Mouse (Mus musculus): Measurements from ENCODE around the gene Diexf. TPM values are rescaled to one million over a fixed set of nuclear protein-coding genes. Genes with fewer than 3 reads are reported as not detected.

The Diexf gene
- polyA plus RNA-seq, 1 experiment from 2014 or later: 8.5 TPM

- Histone ChIP-seq H3K4me3 (ENCODE audit: low read depth, low read length) (no peak overlapping the region), H3K9ac (ENCODE audit: low read length) (no peak overlapping the region), H3K9me3 (ENCODE audit: control insufficient read depth, low read length) (no peaks in the 10 kb centered on the region), H3K36me3 (ENCODE audit: control insufficient read depth, insufficient read depth, low read length) (no peaks in the 10 kb centered on the region), H3K4me1 (ENCODE audit: control insufficient read depth, insufficient read depth, low read length) (no peaks in the 10 kb centered on the region), H3K27me3 (ENCODE audit: control insufficient read depth, insufficient read depth, low read length) (no peaks in the 10 kb centered on the region), H3K4me2 (no peak overlapping the region), H3K27ac (ENCODE audit: low read depth, low read length) (no peak overlapping the region)
- ATAC-seq (ENCODE audit: low FRiP score) (no peak), DNase-seq (ENCODE audit: low spot score, missing footprints) (no peak)
- 84% methylated on average over 5 of the region's 5 CpGs for WGBS
These were observed 75.7 kb downstream of the Diexf start for GRCm38 (mm10) chr1:193054401-193054800.

GRCm38 (mm10) chr1:193053065-193053464 lies 77.0 kb downstream of the Diexf start:
- Histone ChIP-seq H3K4me3 (ENCODE audit: low read depth, low read length) (no peak overlapping the region), H3K27me3 (ENCODE audit: control insufficient read depth, insufficient read depth, low read length) (no peaks in the 10 kb centered on the region), H3K9ac (ENCODE audit: low read length) (no peak overlapping the region), H3K4me1 (ENCODE audit: control insufficient read depth, insufficient read depth, low read length) (no peaks in the 10 kb centered on the region), H3K27ac (ENCODE audit: low read depth, low read length) (no peak overlapping the region), H3K9me3 (ENCODE audit: control insufficient read depth, low read length) (no peaks in the 10 kb centered on the region), H3K4me2 (no peak overlapping the region), H3K36me3 (ENCODE audit: control insufficient read depth, insufficient read depth, low read length) (no peaks in the 10 kb centered on the region)
- no peak for DNase-seq (ENCODE audit: low spot score, missing footprints)
- no peak for ATAC-seq (ENCODE audit: low FRiP score)
- 84% methylated on average over 5 of the region's 5 CpGs for WGBS

- DNase-seq (ENCODE audit: low spot score, missing footprints) (no peak), ATAC-seq (ENCODE audit: low FRiP score) (no peak)
- H3K4me3 ChIP-seq (ENCODE audit: low read depth, low read length): no peak overlapping the region
- no peaks in the 10 kb centered on the region for H3K9me3 ChIP-seq (ENCODE audit: control insufficient read depth, low read length)
- no peaks in the 10 kb centered on the region for H3K4me1 ChIP-seq (ENCODE audit: control insufficient read depth, insufficient read depth, low read length)
- no peak overlapping the region for H3K4me2 ChIP-seq
- 86% methylated on average over 4 of the region's 4 CpGs for WGBS
- H3K9ac ChIP-seq (ENCODE audit: low read length): no peak overlapping the region
- H3K27ac ChIP-seq (ENCODE audit: low read depth, low read length): no peak overlapping the region
- H3K27me3 ChIP-seq (ENCODE audit: control insufficient read depth, insufficient read depth, low read length): no peaks in the 10 kb centered on the region
- no peaks in the 10 kb centered on the region for H3K36me3 ChIP-seq (ENCODE audit: control insufficient read depth, insufficient read depth, low read length)
These were observed 82.5 kb downstream of the Diexf start for GRCm38 (mm10) chr1:193047616-193048015.

GRCm38 (mm10) chr1:193042760-193043295 lies 87.2 kb downstream of the Diexf start:
- no peak for ATAC-seq (ENCODE audit: low FRiP score)
- 63% methylated on average over 3 of the region's 3 CpGs for WGBS
- H3K9me3 ChIP-seq (ENCODE audit: control insufficient read depth, low read length): no peaks in the 10 kb centered on the region

More at GRCm38 (mm10) chr1:193042760-193043295, 87.2 kb downstream of the Diexf start:
- Histone ChIP-seq H3K36me3 (ENCODE audit: control insufficient read depth, insufficient read depth, low read length) (no peaks in the 10 kb centered on the region), H3K4me2 (no peak overlapping the region), H3K27ac (ENCODE audit: low read depth, low read length) (no peak overlapping the region), H3K4me3 (ENCODE audit: low read depth, low read length) (no peak overlapping the region), H3K4me1 (ENCODE audit: control insufficient read depth, insufficient read depth, low read length) (no peaks in the 10 kb centered on the region), H3K9ac (ENCODE audit: low read length) (no peak overlapping the region), H3K27me3 (ENCODE audit: control insufficient read depth, insufficient read depth, low read length) (no peaks in the 10 kb centered on the region)
- DNase-seq (ENCODE audit: low spot score, missing footprints): no peak

Other genes starting within 250 kb of the Diexf start
- 6.3 and 6.4 TPM in 2 replicates for gene Syt14, start 94.5 kb downstream of the Diexf start, polyA plus RNA-seq (2014; fragmentation: Nextera tagmentation; extraction: Ambion mirVana)
- 1.5 and 2.8 TPM in 2 replicates for gene Irf6, start 22.8 kb upstream of the Diexf start, polyA plus RNA-seq (2014; fragmentation: Nextera tagmentation; extraction: Ambion mirVana)
- 14.9 and 17.9 TPM in 2 replicates for gene A130010J15Rik, start 37.8 kb upstream of the Diexf start, polyA plus RNA-seq (2014; fragmentation: Nextera tagmentation; extraction: Ambion mirVana)
- gene Traf3ip3, start 71.4 kb upstream of the Diexf start, polyA plus RNA-seq (2014; fragmentation: Nextera tagmentation; extraction: Ambion mirVana): 0.77 and 1.4 TPM in 2 replicates
- 0.11 TPM in 1 of 2 replicates, not detected in the other for gene Lamb3, start 77.4 kb upstream of the Diexf start, polyA plus RNA-seq (2014; fragmentation: Nextera tagmentation; extraction: Ambion mirVana)
- gene Hsd11b1, start 133.8 kb upstream of the Diexf start, polyA plus RNA-seq (2014; fragmentation: Nextera tagmentation; extraction: Ambion mirVana): 0.23 TPM in 1 of 2 replicates, not detected in the other
- 7.9 and 11.4 TPM in 2 replicates for gene G0s2, start 142.9 kb upstream of the Diexf start, polyA plus RNA-seq (2014; fragmentation: Nextera tagmentation; extraction: Ambion mirVana)
- gene Camk1g, start 240.0 kb upstream of the Diexf start, polyA plus RNA-seq (2014; fragmentation: Nextera tagmentation; extraction: Ambion mirVana): 17.1 and 20.1 TPM in 2 replicates

Measured in midbrain, embryonic 11.5 days (tissue).